Mouse (Mus musculus) kidney, adult 8-10 months (tissue): Measurements from ENCODE around the gene Dhcr7.
A peak's percentile ranks its signal among the peaks of the same experiment; 100 is the strongest.

Source experiments
- DNase-seq, 2 experiments: peaks; one replicate each; pipeline ENCODE4 v3.0.0; 2022

Dhcr7 gene

GRCm38 (mm10) chr7:143822375-143823265 is at the start of gene Dhcr7, which contains the start of gene Nadsyn1:
Gene Dhcr7 (plus strand): TSS chr7:143823145.
Gene Nadsyn1 (minus strand): TSS chr7:143822849.
- DNase-seq, result peak; percentile 99 to 100

- peak; percentile 30 to 39 for DNase-seq
Measured at GRCm38 (mm10) chr7:143776137-143776536, 46.8 kb upstream of the Dhcr7 start.

GRCm38 (mm10) chr7:143777375-143777774 is 45.6 kb upstream of the Dhcr7 start:
- DNase-seq, result peak; percentile 28 to 29

GRCm38 (mm10) chr7:143783378-143783995 is 39.5 kb upstream of the Dhcr7 start:
- DNase-seq, result no peak

GRCm38 (mm10) chr7:143783996-143784829 is 38.7 kb upstream of the Dhcr7 start, which contains the start of gene Mrgpre:
Gene Mrgpre (minus strand): TSS chr7:143784500.
- DNase-seq, result peak; percentile 73 to 85

- peak; percentile 47 to 50 for DNase-seq
Measured at GRCm38 (mm10) chr7:143792336-143792985, 30.5 kb upstream of the Dhcr7 start.

- DNase-seq, result peak; percentile 76
Measured at GRCm38 (mm10) chr7:143793121-143793520, 29.8 kb upstream of the Dhcr7 start.

- DNase-seq, result no peak
Measured at GRCm38 (mm10) chr7:143798783-143799182, 24.2 kb upstream of the Dhcr7 start.

- DNase-seq, result no peak
Measured at GRCm38 (mm10) chr7:143800770-143801169, 22.2 kb upstream of the Dhcr7 start.

GRCm38 (mm10) chr7:143801195-143802065 is 21.5 kb upstream of the Dhcr7 start:
- DNase-seq, result no peak

- DNase-seq, result peak in 1 of 2 experiments; percentile 22
Measured at GRCm38 (mm10) chr7:143805199-143805624, 17.7 kb upstream of the Dhcr7 start.

GRCm38 (mm10) chr7:143808909-143809308 is 14.0 kb upstream of the Dhcr7 start:
- DNase-seq, result no peak

- peak; percentile 19 to 23 for DNase-seq
Measured at GRCm38 (mm10) chr7:143819201-143819600, 3.7 kb upstream of the Dhcr7 start.

GRCm38 (mm10) chr7:143821241-143821640 is 1.7 kb upstream of the Dhcr7 start:
- peak in 1 of 2 experiments; percentile 45 for DNase-seq

GRCm38 (mm10) chr7:143823266-143823605 is 291 bp downstream of the Dhcr7 start:
- no peak for DNase-seq

GRCm38 (mm10) chr7:143826985-143827384 is 4.0 kb downstream of the Dhcr7 start:
- DNase-seq, result no peak

- DNase-seq, result peak; percentile 96
Measured at GRCm38 (mm10) chr7:143829504-143830331, 6.8 kb downstream of the Dhcr7 start.

GRCm38 (mm10) chr7:143830399-143830798 is 7.5 kb downstream of the Dhcr7 start:
- DNase-seq, result no peak

- no peak for DNase-seq
Measured at GRCm38 (mm10) chr7:143832196-143832595, 9.3 kb downstream of the Dhcr7 start.

- DNase-seq, result no peak
Measured at GRCm38 (mm10) chr7:143832611-143833010, 9.7 kb downstream of the Dhcr7 start.
